Mouse (Mus musculus): ENCODE data around the gene Galnt14.

Galnt14 gene

DNA sequence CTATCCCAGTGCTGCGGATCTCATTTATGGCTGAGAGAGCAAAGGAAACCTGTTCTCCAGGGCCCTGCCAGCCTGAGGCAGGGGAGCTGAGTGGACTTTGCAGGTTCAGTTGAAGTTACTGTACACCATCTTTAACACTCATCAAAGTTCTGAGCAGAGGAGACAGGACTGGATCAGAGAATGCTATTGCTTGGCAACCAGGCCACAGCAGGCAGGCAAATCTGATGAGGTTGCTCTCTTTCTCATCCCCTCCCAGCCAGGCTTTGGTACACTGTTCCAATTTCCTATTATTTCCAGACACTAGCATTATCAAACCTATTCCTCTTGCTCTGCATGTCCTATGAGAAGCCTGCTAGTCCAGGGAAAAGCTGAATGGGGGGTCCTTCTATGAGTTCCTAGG, 41.3 kb downstream of the Galnt14 start:
- DNase-seq (ENCODE audit: low read depth in 2 of 2, low spot score in 2 of 2), result no peak

DNA sequence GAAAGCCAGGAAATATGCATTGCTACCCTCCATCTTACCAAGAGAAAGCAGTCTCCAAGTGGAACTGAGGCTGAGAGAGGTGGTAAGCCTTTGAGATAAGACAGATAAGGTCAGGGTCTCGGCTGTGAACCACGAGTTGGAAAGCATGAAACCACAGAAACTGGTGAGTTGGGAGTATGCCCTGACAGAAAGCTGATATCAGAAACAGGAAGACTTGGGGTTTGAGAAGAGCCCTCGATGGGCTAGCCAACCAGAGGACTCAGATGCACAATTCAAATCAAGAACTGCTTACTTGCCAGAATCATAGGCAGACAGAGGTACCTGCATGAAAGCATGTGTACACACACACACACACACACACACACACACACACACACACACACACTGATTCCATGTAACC, 47.0 kb downstream of the Galnt14 start:
- no peak for DNase-seq (ENCODE audit: low read depth in 2 of 2, low spot score in 2 of 2)

DNA sequence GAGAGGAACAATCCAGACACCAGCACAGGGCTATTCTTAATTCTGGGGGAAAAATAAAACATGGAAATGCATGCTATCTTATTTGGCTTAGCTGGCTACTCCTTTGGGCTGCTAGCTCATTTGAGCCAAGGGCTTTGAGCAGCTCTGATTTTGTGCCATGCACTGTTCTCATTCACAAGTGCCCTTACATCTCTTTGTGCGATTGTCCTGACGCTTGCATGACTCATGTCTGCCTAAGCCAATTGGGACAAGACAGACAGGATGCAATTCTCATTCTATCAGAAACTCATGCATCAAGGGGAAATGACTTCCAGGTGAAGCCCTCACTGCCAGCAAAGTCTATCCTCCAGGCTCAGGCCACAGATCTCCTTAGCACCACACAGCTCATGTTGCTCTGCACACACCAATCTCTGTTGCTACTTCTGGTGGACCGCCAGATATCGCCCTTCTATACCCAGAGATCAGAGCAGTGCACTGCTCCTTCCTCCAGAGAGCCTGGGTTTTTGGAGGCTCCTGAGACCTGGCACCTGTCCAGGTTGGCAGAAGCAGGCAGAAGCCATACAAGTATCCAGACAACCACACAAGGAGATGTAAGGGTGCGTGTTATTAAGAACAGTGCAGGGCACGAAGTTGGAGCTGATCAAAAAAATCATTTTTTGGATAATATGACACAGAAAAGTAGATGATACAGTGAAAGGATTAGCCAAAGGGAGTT, 51.4 kb downstream of the Galnt14 start:
- DNase-seq (ENCODE audit: low read depth in 2 of 2, low spot score in 2 of 2), result no peak

DNA sequence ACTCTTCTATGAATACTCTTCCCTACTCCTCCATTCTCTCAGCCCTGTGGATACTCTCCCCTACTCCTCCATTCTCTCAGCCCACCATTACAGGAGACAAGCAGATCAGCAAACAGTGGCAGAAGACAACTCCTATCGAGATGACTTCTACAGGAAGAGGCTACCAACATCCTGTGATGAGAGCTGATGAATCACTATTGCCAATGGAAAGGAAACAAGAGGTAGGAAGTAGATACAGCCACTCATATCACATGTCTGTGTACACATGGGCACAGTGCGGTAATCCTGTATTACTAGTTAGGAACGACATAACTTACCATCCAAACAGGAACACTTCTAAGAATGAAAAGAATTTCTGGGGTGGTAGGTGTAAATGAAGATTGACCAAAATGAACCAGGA, 53.9 kb downstream of the Galnt14 start:
- no peak for DNase-seq (ENCODE audit: low read depth in 2 of 2, low spot score in 2 of 2)

DNA sequence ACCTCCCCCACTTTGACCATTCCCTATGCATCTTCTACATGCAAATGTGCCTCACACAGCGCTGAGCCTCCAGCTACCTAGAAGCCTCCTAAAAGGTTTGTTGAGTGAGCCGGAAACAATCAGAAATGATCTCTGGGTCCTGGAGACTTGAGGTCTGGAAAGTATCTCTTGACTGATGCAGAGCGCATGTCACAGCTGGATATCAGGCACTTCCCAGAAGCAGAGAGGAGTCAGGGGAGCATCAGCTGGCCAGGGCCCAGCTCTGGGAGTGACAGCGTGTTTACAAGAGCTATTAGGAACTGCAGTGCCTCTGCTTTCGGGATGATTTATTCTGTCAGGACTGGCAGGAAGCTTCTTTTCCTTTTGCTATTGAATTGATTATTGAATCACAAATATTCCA, 56.0 kb downstream of the Galnt14 start:
- no peak for DNase-seq (ENCODE audit: low read depth in 2 of 2, low spot score in 2 of 2)

DNA sequence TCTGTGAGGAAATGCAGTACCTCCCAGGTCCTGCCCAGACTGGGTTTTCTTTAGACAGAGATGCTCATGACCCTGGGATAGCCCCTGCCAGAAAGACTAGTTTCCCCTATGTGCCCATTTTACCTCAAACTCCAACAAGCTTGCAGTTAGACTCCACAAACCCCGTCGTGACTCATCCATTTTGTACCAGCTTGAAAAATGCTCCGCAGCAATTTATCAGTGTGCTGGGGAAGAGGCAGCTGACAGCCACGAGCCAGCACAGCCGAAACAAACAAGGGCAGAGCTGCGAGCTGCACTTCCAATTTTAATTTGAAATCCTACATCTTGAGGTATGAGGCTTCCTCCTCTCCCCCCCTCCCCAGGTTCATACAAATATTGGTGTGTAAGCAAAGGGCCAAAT, 60.9 kb downstream of the Galnt14 start:
- no peak for DNase-seq (ENCODE audit: low read depth in 2 of 2, low spot score in 2 of 2)

DNA sequence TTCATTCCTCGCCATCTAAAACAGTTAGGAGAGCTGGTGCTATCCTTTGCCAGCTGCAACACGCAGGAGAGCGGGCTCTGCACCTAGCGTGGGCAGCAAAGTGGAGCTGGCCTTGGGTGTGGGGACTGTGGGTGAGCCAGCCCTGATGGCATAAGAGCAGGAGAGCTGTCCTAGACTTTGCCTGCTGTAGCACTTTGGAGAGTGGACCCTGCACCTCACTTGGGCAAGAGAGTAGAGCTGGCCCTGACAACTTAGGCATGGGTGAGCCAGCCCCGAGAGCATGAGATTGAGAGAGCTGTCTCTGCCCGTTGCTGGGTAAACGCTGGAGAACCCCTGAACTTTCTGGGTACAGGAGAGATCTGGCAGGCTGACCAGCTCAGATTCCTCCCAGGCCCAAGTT, 68.6 kb downstream of the Galnt14 start:
- DNase-seq (ENCODE audit: low read depth in 2 of 2, low spot score in 2 of 2), result no peak

DNA sequence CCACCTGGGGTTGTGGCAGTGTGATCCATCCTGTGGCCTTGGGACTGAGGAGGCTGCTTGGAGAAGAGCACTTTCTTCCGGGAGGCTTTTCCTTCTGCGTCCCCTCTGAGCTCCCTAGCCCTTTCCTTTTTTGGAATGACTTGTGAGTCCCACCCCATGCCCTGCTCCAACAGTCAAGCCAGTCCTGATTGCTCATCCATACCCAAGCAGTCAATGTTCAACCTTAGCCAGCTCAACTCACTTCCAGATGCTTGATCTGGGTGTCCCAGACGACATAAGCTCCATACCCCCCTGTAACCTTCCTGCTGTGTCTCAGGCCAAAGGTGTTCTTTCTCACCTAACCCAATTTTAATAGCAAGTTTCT, 70.2 kb downstream of the Galnt14 start:
- no peak for DNase-seq (ENCODE audit: low read depth in 2 of 2, low spot score in 2 of 2)

DNA sequence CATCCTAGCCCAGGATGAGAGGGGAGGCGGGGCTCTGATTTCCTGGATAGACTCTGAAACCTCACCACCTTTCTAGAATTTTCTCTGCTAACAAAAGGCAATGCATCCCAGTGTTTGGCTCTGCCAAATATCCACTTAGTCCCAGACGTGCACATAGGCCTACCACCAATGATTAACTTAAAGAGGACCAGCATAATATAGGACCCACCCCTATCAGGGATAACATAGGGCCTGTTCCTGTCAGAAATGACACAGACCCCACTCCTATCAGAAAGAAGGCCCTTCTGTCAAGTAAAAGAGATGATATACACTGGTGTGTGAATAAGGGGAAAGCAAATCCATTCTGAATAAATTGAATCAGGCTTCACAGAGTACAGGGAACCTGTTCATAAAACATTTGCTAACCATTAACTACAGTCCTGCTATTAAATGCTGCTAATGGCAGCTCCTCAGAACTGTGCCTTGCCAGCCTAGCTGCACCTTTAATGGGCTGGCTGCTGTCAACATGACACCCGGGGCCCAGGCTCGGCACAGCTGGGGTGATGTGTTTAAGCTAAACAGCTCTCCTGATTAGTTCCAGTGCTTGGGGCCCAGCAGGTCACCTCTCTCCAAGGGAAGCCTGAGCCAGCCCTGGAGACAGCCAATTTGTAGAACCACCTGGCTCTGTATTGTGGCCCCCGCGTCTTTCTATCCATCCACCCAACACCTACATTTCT, 70.7 kb downstream of the Galnt14 start:
- DNase-seq (ENCODE audit: low read depth in 2 of 2, low spot score in 2 of 2), result no peak

DNA sequence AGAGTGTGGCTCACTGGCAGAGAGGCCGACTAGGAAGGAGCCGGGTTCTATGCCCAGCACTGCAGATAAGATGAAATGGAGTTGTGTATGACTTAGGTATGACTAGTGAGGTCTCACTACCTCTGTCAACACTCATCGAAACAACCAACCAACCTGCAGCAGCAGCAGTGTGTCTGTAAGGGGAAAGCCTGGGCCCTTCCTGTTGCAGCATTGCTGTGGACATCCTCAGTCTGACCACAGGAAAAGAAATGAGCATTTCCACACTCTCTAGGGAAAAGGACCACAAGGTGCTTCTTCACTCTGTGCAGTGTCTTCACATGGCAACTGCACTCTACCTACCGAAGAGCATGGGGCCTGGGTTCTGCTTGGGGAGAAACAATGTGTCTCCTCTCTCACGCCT, 73.3 kb downstream of the Galnt14 start:
- DNase-seq (ENCODE audit: low read depth in 2 of 2, low spot score in 2 of 2), result no peak

DNA sequence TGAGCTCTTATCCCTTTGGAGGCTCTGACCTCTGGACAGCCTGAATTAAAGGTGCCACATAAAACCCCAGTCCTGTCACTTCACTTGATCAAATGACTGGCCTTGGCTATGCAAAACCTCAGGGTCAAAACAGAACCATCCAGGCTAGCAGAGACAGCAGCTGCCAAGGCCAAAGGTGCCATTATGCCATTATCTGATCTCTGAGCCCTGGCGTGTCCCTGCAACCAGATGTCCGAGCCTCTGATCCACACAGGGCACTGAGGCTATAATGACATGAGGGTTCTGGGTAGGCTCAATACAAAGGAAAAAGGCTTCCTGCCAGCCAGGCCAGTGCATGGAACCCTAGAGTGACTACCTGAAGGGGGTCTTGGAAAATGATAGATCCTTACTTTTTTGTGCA, 75.4 kb downstream of the Galnt14 start:
- DNase-seq (ENCODE audit: low read depth in 2 of 2, low spot score in 2 of 2), result no peak

DNA sequence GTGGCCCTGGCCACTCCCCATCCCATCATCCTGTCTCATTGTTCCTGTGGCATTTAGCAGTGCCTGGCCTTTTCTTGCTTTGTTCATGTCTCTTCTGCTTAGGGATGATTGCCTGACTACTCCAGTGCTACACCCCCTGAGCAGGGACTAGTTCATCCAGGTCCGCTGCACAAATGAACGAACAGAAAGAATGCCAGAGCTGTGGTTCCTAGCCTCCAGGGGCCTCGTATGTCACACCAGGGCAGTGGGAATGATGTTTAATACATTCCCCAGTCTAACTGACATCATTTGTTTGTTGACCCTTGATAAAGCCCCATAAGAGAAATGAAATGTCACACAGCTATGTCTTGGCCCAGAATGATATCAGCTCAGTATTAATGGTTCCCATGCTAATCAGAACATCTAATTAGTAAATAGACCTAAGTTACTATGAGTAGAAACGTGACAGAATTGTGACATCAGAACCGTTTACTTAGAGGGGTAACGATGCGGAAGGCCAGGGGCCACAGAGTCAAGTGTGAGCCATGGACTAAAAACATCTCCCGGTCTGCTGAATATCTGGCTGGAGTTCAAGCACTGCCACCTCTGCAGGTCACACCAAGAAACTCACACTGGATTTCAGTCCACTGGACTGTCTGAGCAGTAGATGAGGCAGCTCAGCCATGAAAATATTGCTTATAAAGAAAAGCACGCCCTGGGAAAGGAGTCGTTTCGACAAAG, 76.1 kb downstream of the Galnt14 start:
- DNase-seq (ENCODE audit: low read depth in 2 of 2, low spot score in 2 of 2), result no peak

DNA sequence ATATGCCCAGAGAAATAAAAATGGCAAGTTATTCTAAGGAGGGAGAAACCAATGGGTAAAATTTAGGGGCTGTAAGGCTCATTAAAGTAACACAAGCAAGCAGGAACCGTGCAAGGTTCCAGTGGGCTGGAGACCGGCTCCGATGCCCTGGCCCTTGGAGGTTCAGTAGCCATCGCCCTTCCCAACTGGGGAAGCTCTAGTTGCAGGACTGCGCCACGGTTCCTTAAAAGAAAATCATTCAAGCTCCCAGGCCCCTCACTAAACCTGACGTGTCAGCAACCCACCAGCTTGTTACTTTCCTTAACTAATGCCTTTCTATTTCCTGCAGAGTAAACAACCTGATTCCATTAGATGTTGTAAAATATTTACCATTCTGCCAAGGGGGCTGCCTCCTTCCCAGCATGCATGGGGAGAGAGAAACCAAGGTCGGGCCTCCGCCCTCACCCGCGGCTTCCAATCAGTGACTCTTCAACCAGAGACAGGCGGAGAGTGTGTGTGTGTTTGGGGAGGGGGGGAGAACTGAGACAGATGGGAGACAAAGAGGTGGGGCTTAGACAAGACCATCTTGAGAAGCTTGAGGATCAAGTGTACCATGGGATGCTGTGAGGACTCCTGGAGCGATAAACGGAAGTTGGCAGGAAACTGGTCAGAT, 81.9 kb downstream of the Galnt14 start:
- no peak for DNase-seq (ENCODE audit: low read depth in 2 of 2, low spot score in 2 of 2)

DNA sequence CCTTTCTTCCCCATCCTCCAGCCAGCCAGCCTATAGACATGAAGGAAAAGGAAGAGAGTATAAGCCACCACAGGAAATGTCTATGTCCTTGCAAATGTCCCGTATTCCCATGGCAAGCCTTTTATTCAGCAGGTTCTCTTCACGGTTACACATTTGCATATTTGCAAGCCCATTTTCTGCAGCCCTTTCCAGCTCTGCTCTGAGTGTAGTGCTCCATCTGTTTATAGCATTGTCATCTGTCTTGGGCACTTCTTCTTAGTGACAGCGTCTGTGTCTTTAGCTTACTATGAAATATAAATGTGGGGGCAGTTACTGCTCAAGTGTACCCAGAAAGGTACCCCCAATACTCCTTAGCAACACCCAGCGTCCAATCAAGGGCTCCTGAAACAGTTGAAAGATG, 83.3 kb downstream of the Galnt14 start:
- no peak for DNase-seq (ENCODE audit: low read depth in 2 of 2, low spot score in 2 of 2)

DNA sequence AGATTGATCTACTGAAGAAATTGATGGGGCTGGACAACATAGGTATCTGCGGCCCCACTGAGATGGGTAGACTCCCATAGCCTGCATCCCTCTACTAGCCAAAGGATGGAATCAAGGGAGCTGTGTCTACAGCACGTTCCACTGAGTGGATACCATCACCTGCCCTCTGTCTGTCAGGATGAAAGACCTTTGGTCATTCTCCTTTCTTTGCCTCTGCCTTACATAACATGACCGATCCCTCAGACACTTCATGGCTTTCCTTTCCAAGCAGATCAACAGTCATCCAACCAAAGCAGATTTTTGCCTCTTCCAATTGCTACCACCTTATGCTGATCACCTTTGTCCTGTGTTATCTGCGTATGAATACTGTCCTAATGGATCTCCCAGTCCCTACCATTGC, 90.2 kb downstream of the Galnt14 start:
- no peak for DNase-seq (ENCODE audit: low read depth in 2 of 2, low spot score in 2 of 2)

DNA sequence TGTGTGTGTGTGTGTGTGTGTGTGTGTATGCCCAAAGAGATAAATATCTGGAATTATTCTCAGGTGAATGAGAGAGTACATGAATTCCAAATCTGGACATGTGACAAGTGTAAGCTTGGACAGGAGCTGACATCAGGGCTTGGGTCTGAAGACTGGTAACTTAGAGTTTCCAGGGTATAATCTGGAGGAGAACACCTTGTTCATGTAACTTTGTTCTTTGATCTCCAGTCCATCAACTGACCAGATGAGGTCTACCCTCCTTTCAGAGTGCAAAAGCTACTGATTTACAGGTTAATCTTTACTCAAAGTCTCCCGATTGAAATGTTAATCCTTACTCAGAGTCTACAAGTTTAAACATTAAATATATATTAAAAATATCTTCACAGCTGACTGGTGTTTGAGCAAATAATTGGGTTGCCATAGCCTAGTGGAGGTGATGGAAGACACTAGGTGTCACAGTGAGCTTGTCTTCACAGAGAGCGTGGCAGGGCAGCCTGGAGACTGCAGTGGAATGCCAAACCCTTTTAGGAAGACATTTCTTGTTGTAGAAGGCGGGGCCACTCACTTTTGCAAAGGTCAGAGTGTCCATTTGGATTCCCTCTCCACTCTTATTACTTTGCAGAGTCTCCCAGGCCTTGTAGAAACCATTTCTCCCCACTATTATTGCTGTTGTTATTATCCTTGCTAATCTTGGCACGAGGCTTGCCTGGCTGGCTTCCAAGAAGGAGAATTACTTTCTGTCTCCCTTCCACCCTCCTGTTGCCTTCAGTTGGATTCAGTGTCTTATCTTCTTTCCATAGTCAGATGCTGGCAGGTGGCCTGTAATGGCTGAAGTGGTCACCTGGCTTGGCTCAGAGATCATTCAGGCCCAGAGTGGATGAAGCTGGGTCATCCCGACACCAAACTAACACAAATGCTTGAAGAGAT, 107.4 kb downstream of the Galnt14 start:
- no peak for DNase-seq (ENCODE audit: low read depth in 2 of 2, low spot score in 2 of 2)

DNA sequence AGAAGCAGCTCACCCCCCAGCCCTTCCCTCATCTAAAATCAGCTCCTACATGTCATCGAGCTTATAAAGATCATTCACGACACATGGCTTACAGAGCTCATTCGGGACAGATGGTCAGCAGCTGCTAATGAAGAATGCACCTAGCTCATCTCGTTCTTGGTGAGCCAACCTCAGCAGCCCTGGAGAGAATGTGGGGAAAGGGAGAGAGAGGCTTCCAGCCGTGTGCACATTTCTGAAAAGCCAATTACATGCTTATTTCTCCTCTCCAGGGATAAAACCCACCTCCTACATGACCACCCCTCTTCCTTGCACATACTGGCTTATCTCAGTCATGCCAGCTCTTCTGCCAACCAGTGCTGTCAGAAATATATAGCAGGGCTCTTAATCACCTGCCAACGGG, 110.3 kb downstream of the Galnt14 start:
- DNase-seq (ENCODE audit: low read depth in 2 of 2, low spot score in 2 of 2), result no peak

DNA sequence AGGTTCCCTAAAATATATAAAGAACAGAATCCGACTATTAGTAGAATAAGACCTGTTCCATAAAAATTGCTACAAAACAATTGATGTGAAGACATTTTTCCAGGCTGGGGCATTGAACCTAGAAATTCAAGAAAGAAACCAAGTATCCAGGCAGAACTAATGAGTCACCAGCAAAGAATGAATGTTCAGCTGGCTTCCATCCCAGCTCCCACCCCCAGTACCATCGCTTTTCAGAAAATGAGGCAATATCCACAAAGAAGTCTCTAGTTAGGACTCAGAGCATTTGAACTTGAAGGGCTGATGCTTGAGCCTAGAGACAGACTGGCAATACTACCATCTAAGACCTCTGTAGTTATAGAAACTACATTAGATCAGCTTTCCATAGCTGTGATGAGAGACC, 118.2 kb downstream of the Galnt14 start:
- DNase-seq (ENCODE audit: low read depth in 2 of 2, low spot score in 2 of 2), result no peak

DNA sequence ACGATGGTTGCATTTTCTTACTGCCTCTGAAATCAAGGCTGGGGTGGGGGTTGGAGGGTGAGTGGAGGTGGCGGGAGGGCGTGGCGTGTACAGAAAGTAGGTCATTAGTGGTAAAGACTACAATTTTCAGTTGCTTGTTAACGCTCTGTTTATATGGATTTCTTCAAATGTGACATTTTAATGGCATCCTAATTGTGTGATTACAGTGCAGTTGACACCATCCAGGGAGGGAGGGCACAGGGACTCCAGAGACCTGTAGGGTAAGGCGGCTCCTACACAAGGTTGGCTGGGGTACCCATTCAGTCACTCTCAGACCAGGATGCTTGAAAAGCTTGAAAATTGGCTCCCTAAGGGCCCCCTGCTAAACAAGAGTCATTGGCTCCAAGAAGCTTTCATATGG, 122.7 kb downstream of the Galnt14 start:
- no peak for DNase-seq (ENCODE audit: low read depth in 2 of 2, low spot score in 2 of 2)

DNA sequence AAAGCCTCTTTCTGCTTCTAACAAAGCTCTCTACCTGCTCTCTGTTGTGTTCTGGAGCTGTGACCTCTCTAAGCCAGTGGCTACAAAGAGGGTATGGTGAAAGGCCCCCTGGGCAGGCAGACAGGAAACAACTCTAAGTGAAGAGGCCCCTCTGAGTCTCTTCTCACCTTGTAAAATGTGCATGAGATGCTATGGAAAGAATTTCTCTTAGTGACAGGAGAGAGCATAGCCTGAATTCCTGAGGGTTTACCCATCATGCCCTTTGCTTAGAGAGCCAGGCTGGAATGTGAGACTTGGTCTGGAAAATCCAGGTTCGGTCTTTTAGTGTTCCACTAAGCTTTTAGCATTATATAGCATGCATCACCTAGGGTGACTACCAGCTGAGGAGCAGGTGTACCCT, 136.1 kb downstream of the Galnt14 start:
- no peak for DNase-seq (ENCODE audit: low read depth in 2 of 2, low spot score in 2 of 2)

DNA sequence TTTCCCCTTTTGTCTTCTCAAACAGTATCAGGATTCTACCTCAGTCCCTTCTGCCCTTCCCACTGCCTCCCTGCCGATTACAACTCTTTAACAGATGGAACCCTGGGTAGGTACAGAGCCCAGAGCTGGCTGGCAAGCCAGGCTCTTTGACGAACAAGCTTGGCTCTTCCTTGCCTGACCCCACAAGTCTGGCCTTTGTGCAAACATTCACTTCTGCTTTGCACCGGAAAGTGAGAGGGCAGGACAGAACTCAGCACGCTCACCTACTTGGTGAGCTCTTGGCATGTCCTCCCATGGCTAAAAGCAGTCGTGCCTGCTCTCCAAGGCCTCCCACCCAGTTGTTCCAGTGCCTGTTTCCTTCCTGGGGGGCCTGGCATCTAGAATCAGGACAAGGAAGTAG, 137.4 kb downstream of the Galnt14 start:
- no peak for DNase-seq (ENCODE audit: low read depth in 2 of 2, low spot score in 2 of 2)

Data from CD8-positive naive resting alpha-beta T cell, adult 2 months (primary cell).